Mouse (Mus musculus) heart, embryonic 13.5 days (tissue): Measurements from ENCODE around the gene Slc11a2. TPM values are rescaled to one million over a fixed set of nuclear protein-coding genes. Genes with fewer than 3 reads are reported as not detected.
"Not testable (repeated sequence)": the region's sequence is repeated elsewhere in the genome, so short reads cannot be mapped to it uniquely, and the experiment has no call there.

Experiments used
- ATAC-seq: fragments of 200-750 bp; cut with Nextera tagmentation; 2 replicates; pipeline ENCODE4 v1.8.0; 2017; ENCODE audit warnings: moderate TSS enrichment; ENCODE audit not compliant: insufficient number of reproducible peaks, low FRiP score, low TSS enrichment; ENCODE audit errors: extremely low read depth
- H3K27ac ChIP-seq: fragments of 300-500 bp; sonication (generic); replicated peaks from 2 replicates; pipeline ENCODE4 v1.5.1; 2015; ENCODE audit warnings: moderate library complexity, mild to moderate bottlenecking, inconsistent platforms
- H3K27me3 ChIP-seq: fragments of 300-500 bp; sonication (generic); replicated peaks from 2 replicates; pipeline ENCODE4 v1.6.1; 2015; ENCODE audit warnings: mild to moderate bottlenecking, inconsistent platforms
- H3K36me3 ChIP-seq: fragments of 300-500 bp; sonication (generic); 2 replicates; pipeline ENCODE4 v1.6.1; 2015; ENCODE audit warnings: mild to moderate bottlenecking, inconsistent platforms
- H3K4me1 ChIP-seq: fragments of 300-500 bp; sonication (generic); 2 replicates; pipeline ENCODE4 v1.6.1; 2015; ENCODE audit warnings: inconsistent platforms
- H3K4me2 ChIP-seq: fragments of 300-500 bp; sonication (generic); 2 replicates; pipeline ENCODE4 v1.6.1; 2015; ENCODE audit warnings: inconsistent platforms, mild to moderate bottlenecking, moderate library complexity
- H3K4me3 ChIP-seq: fragments of 300-500 bp; sonication (generic); 2 replicates; pipeline ENCODE4 v1.5.1; 2015; ENCODE audit warnings: moderate library complexity, mild to moderate bottlenecking, inconsistent platforms
- H3K9ac ChIP-seq: fragments of 300-500 bp; sonication (generic); 2 replicates; pipeline ENCODE4 v1.6.1; 2015; ENCODE audit warnings: inconsistent platforms, mild to moderate bottlenecking, moderate library complexity
- H3K9me3 ChIP-seq: fragments of 300-500 bp; sonication (generic); 2 replicates; pipeline ENCODE4 v1.6.1; 2016; ENCODE audit warnings: inconsistent platforms
- WGBS: fragments of 180-500 bp; shearing (Covaris S2); methylation state at CpG from one replicate; pipeline ENCODE4 v1.1.7; 2015; ENCODE audit warnings: mixed read lengths; 5-methylcytosine and 5-hydroxymethylcytosine counted together
- polyA plus RNA-seq: library from polyadenylated mRNA; unstranded; fragments of >200 nt; fragmentation: Nextera tagmentation; extraction: Ambion mirVana; gene quantifications from 2 replicates; pipeline ENCODE4 v1.2.1, GENCODE M21; 2015

Slc11a2 gene
- polyA plus RNA-seq, 1 experiment from 2014 or later = 12.8 TPM

- H3K27me3 ChIP-seq = no peaks in the 10 kb centered on the region
- ATAC-seq = no peak
- no peaks in the 10 kb centered on the region for H3K36me3 ChIP-seq
- H3K4me2 ChIP-seq = no peak overlapping the region
- H3K4me1 ChIP-seq = peaks cover 10% of the 10 kb centered on the region
- H3K4me3 ChIP-seq = no peak overlapping the region
- no peak overlapping the region for H3K27ac ChIP-seq
- H3K9ac ChIP-seq = no peak overlapping the region
- H3K9me3 ChIP-seq = no peaks in the 10 kb centered on the region
- 53% methylated on average over 4 of the region's 4 CpGs for WGBS
Observed at GRCm38 (mm10) chr15:100433234-100433633, 8.4 kb upstream of the Slc11a2 start.

- 62% methylated on average over 11 of the region's 11 CpGs for WGBS
- Histone ChIP-seq H3K27me3 (peaks cover 12% of the 10 kb centered on the region), H3K4me2 (no peak overlapping the region), H3K4me3 (no peak overlapping the region), H3K9ac (no peak overlapping the region), H3K4me1 (peaks cover 4% of the 10 kb centered on the region), H3K9me3 (no peaks in the 10 kb centered on the region), H3K27ac (no peak overlapping the region), H3K36me3 (no peaks in the 10 kb centered on the region)
- no peak for ATAC-seq
Observed at GRCm38 (mm10) chr15:100429959-100430565, 5.2 kb upstream of the Slc11a2 start.

GRCm38 (mm10) chr15:100428296-100428905, 3.5 kb upstream of the Slc11a2 start:
- Histone ChIP-seq H3K4me2 (no peak overlapping the region), H3K9me3 (no peaks in the 10 kb centered on the region), H3K4me1 (peaks cover 16% of the 10 kb centered on the region), H3K4me3 (no peak overlapping the region), H3K27ac (0 out of 2 replicates have a peak overlapping the region, but pooled peaks have one; percentile 24), H3K36me3 (no peaks in the 10 kb centered on the region), H3K9ac (no peak overlapping the region), H3K27me3 (peaks cover 25% of the 10 kb centered on the region)
- no peak for ATAC-seq
- 65% methylated on average over 13 of the region's 13 CpGs for WGBS

- H3K4me3 ChIP-seq = peak overlapping the region; percentile 96
- 5% methylated on average over 14 of the region's 14 CpGs for WGBS
- peaks cover 25% of the 10 kb centered on the region for H3K27me3 ChIP-seq
- H3K4me2 ChIP-seq = peak overlapping the region; percentile 100
- H3K9me3 ChIP-seq = no peaks in the 10 kb centered on the region
- H3K4me1 ChIP-seq = peaks cover 51% of the 10 kb centered on the region
- no peak for ATAC-seq
- no peaks in the 10 kb centered on the region for H3K36me3 ChIP-seq
- no peak overlapping the region for H3K27ac ChIP-seq
- H3K9ac ChIP-seq = peak overlapping the region; percentile 78
Observed at GRCm38 (mm10) chr15:100423916-100424315, 956 bp downstream of the Slc11a2 start.

GRCm38 (mm10) chr15:100422899-100423860, 1.7 kb downstream of the Slc11a2 start:
- no peaks in the 10 kb centered on the region for H3K36me3 ChIP-seq
- no peaks in the 10 kb centered on the region for H3K9me3 ChIP-seq
- peaks cover 25% of the 10 kb centered on the region for H3K27me3 ChIP-seq
- peak overlapping the region; percentile 60; the same call in 1 of the 2 replicates for H3K27ac ChIP-seq
- H3K4me3 ChIP-seq = peak overlapping the region; percentile 96
- H3K4me2 ChIP-seq = peak overlapping the region; percentile 100
- WGBS = under 1% methylated on average over 65 of the region's 65 CpGs
- peak overlapping the region; percentile 97 for H3K9ac ChIP-seq
- ATAC-seq = peak; percentile 97
- H3K4me1 ChIP-seq = peaks cover 52% of the 10 kb centered on the region

- peak; percentile 61 for ATAC-seq
- peak overlapping the region; percentile 60; the same call in 1 of the 2 replicates for H3K27ac ChIP-seq
- under 1% methylated on average over 33 of the region's 44 CpGs for WGBS
Observed at GRCm38 (mm10) chr15:100422476-100422875, 2.4 kb downstream of the Slc11a2 start.

GRCm38 (mm10) chr15:100421758-100422197, 3.1 kb downstream of the Slc11a2 start, which contains the start of gene Gm5475:
Gene Gm5475 (plus strand): TSS chr15:100422147.
- Histone ChIP-seq H3K4me3 (peak within 1 kb of the TSS; percentile 96), H3K9ac (peak within 1 kb of the TSS; percentile 97), H3K27ac (peak within 1 kb of the TSS; percentile 60; the same call in 1 of the 2 replicates), H3K4me1 (peaks cover 58% of the 10 kb centered on the region), H3K4me2 (peak within 1 kb of the TSS; percentile 100), H3K27me3 (peaks cover 25% of the 10 kb centered on the region)
- H3K36me3 ChIP-seq, H3K9me3 ChIP-seq, ATAC-seq: not testable (repeated sequence)
- 16% methylated on average over 3 of the region's 3 CpGs for WGBS

More at GRCm38 (mm10) chr15:100422476-100422875, 2.4 kb downstream of the Slc11a2 start:
- Histone ChIP-seq H3K36me3 (no peaks in the 10 kb centered on the region), H3K4me1 (peaks cover 58% of the 10 kb centered on the region), H3K4me2 (peak overlapping the region; percentile 100), H3K27me3 (peaks cover 25% of the 10 kb centered on the region), H3K9ac (peak overlapping the region; percentile 97), H3K9me3 (no peaks in the 10 kb centered on the region), H3K4me3 (peak overlapping the region; percentile 96)

- WGBS = 32% methylated on average over 8 of the region's 8 CpGs
- ATAC-seq = no peak
- Histone ChIP-seq H3K27me3 (peaks cover 23% of the 10 kb centered on the region), H3K4me1 (peaks cover 58% of the 10 kb centered on the region), H3K4me2 (peak overlapping the region; percentile 100), H3K27ac (peak overlapping the region; percentile 16; the same call in 1 of the 2 replicates), H3K9ac (peak overlapping the region; percentile 97), H3K9me3 (no peaks in the 10 kb centered on the region), H3K4me3 (peak overlapping the region; percentile 96), H3K36me3 (no peaks in the 10 kb centered on the region)
Observed at GRCm38 (mm10) chr15:100421059-100421757, 3.7 kb downstream of the Slc11a2 start.

- H3K4me1 ChIP-seq = peaks cover 67% of the 10 kb centered on the region
- peak overlapping the region; percentile 96 for H3K4me3 ChIP-seq
- peak overlapping the region; percentile 64 for H3K9ac ChIP-seq
- H3K9me3 ChIP-seq = no peaks in the 10 kb centered on the region
- peak overlapping the region; percentile 70 for H3K27ac ChIP-seq
- WGBS = 43% methylated on average over 9 of the region's 9 CpGs
- no peak for ATAC-seq
- H3K27me3 ChIP-seq = peaks cover 13% of the 10 kb centered on the region
- H3K36me3 ChIP-seq = no peaks in the 10 kb centered on the region
- peak overlapping the region; percentile 100 for H3K4me2 ChIP-seq
Observed at GRCm38 (mm10) chr15:100419901-100420745, 4.7 kb downstream of the Slc11a2 start.

GRCm38 (mm10) chr15:100419311-100419710, 5.6 kb downstream of the Slc11a2 start:
- no peak for ATAC-seq
- Histone ChIP-seq H3K27me3 (peaks cover 5% of the 10 kb centered on the region; the same call in 1 of the 2 replicates), H3K27ac (peak overlapping the region; percentile 70), H3K4me1 (peaks cover 71% of the 10 kb centered on the region), H3K4me3 (peak overlapping the region; percentile 96), H3K9ac (peak overlapping the region; percentile 64), H3K36me3 (no peaks in the 10 kb centered on the region), H3K4me2 (peak overlapping the region; percentile 100), H3K9me3 (no peaks in the 10 kb centered on the region)
- 61% methylated on average over 8 of the region's 8 CpGs for WGBS
